Mouse (Mus musculus): ENCODE data around the gene Mgat5.

Gene Mgat5

GRCm38 (mm10) chr1:127338833-127339487, 134.1 kb downstream of the Mgat5 start:
- DNase-seq (ENCODE audit: low spot score), result no peak

DNA sequence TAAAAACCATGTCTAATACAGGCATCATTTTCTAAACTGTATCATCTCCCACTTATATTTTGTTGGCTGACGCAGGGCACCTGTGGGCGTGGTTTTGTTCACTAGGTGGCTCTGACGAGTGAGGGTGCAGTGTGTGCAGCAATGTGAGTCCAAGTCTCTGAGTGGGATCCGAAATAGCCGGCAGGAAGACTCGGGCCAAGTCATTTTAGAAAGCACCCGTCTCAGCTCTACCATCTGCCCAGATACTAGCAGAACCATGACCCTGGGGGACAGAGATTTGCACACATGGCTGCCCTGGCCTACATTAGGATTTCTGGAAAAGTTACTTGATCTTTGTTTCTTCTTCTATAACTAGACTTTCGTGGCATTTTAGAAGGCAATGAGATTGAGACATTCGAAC, 135.5 kb downstream of the Mgat5 start:
- no peak for DNase-seq (ENCODE audit: low spot score)

DNA sequence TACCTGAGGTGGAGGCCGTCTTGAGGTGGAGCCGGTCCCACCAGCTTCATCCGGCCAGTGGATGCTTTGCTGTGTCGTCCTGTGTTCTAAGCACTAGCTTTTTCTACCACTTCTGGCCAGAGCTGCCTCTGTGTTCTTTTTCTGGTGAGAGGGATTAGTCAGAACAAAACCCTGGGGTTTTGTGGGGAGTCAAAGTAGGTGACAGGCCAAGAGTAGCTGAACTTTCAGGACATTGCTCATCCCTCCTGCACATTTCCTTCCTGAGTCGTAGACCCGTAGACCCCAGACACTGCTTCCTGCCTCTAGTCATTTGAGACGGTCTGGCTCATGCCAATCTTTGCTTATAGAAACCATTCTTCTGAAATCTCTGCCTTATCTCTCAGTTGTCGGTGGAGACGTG, 140.1 kb downstream of the Mgat5 start:
- no peak for DNase-seq (ENCODE audit: low spot score)

GRCm38 (mm10) chr1:127346596-127347139, 141.9 kb downstream of the Mgat5 start:
- no peak for DNase-seq (ENCODE audit: low spot score)

GRCm38 (mm10) chr1:127347878-127348620, 143.2 kb downstream of the Mgat5 start:
- DNase-seq (ENCODE audit: low spot score), result no peak

- no peak for DNase-seq (ENCODE audit: low spot score)
Measured at GRCm38 (mm10) chr1:127348642-127349341, 144.0 kb downstream of the Mgat5 start.

DNA sequence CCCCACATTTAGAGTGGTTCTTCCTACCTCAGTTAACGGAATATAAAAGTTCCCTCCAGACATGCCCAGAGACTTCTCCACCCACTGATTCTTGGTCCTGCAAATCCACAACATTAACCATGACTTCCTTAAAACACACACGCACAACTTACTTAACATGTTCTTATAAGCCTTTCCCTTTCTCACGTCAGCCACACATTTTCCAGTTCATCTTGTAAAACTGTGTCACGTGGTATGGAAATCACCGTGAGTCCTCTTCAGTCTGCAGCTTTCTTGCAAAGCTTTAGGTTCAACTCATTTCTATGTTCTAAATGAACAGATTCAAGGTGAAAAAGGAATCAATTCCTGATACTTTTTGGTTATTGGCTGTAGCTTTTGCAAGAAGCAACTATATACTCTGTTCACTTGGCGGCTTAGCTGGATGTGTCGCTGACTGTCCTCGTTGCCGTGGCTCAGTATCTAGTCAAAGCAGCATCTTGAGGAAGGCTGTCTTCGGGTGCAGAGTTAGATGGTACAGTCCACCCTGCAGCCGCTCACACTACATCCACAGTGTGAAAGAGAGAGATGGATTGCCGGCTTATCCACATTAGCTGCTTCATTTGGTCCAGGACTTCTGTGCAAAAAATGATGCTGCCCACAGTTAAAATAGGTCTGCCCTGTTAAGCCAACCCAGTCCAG, 146.7 kb downstream of the Mgat5 start:
- DNase-seq (ENCODE audit: low spot score), result no peak

DNA sequence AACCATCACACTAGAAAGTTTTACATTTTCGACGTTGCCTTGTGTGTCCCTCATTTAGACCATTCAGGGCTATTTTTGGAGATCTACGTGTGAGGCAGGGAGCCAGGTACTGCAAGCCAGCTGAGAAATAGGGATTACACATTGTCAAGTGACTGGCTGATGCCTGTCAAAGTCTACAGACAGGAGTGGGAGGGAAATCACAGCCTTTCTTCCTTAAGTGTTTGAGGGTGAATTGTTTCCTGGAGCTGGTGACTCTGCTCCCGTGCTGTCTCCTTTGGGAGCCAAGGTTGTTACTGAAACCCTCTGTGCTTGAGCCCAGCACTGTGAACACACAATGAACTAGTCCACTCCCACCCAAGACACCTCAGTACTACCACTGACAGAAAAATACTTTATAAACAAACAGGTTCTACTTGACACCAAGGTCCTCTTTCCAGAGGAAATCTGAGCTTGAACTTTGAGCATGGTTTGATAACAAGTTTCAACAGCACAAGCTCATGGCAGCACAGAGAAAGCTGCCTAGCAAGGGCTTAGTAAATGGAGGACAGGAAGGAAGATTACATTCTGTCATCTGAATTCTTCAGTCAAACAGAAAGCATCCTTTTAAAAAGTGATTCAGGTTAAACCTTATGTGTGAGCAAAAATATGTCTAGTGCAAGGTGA, 147.4 kb downstream of the Mgat5 start:
- no peak for DNase-seq (ENCODE audit: low spot score)

GRCm38 (mm10) chr1:127353408-127353807, 148.6 kb downstream of the Mgat5 start:
- no peak for DNase-seq (ENCODE audit: low spot score)

- no peak for DNase-seq (ENCODE audit: low spot score)
Measured at GRCm38 (mm10) chr1:127354152-127354551, 149.3 kb downstream of the Mgat5 start.

DNA sequence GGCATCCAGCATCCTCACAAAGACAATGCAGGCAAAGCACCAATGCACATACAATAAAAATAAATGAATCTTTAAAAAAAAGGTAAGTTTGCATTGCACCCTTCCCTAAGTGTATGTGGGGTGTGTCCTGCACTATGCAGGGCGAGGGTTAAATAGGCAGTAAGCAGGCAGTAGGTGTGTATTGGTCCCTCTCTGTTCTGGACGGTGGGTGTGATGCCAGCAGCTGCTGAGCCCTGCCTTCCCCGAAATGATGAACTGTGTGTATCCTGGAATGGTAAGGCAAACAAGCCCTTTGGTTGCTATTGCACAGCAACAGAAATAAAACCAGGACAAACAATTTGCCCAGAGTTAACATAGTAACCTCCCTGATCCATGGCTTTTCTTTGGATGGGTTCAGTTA, 150.2 kb downstream of the Mgat5 start:
- no peak for DNase-seq (ENCODE audit: low spot score)

DNA sequence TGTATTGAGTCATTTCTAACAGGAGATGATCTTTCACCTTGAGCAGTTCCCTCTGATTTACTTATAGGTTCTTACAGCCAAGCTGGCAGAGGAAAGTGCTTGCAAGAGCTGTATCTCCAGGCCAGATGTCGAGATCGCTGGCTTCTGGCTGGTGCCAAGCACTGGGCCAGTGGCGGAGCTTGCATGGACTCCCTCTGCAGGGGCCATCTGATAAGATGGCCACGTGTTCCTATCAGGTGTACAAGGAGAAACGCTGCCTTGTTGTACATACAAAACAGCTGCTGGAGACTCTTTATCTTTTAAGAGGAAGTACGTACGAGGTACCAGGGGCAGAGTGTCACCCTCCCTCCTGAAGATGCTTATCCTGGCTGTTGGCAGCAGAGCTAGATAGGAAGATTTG, 158.8 kb downstream of the Mgat5 start:
- no peak for DNase-seq (ENCODE audit: low spot score)

- DNase-seq (ENCODE audit: low spot score), result no peak
Measured at GRCm38 (mm10) chr1:127365706-127366105, 160.9 kb downstream of the Mgat5 start.

DNA sequence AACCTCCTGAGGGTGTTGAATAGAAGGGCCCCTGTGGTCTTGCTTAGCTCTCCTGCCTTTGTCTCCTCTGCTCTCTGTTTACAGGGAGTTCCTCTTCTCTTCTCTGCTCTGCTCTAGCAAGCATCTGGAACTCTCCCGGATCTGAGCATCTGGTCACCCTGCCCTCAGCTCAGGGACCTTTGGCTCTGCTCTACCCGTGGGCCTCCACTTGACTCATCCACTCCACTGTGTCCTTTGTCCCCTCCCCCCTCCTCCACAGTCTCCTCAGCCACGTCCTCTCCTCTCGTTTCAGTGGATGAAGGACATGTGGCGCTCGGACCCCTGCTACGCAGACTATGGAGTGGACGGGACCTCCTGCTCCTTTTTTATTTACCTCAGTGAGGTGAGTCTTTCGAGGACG, 161.3 kb downstream of the Mgat5 start:
- DNase-seq (ENCODE audit: low spot score), result no peak

GRCm38 (mm10) chr1:127368513-127368912, 163.7 kb downstream of the Mgat5 start:
- DNase-seq (ENCODE audit: low spot score), result no peak

GRCm38 (mm10) chr1:127369538-127369937, 164.7 kb downstream of the Mgat5 start:
- no peak for DNase-seq (ENCODE audit: low spot score)

DNA sequence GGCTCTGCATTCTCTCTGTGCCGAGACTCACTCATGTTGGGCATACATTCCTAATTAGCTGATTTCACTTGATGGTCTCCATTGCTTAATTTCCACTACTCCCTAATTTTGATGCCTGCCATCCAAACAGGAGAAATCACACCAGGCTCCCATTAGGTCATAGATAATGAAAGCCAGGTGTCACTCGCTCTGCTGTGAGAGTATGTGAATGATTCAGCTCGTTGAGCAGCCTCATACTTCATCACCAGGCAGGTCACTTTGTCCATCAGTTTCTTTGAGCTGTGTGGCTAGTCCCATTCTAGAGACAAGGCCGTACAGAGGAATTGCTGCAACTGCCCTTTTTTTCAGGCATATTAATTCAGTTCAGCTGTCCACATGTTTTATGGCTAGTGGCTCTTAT, 167.3 kb downstream of the Mgat5 start:
- no peak for DNase-seq (ENCODE audit: low spot score)

DNA sequence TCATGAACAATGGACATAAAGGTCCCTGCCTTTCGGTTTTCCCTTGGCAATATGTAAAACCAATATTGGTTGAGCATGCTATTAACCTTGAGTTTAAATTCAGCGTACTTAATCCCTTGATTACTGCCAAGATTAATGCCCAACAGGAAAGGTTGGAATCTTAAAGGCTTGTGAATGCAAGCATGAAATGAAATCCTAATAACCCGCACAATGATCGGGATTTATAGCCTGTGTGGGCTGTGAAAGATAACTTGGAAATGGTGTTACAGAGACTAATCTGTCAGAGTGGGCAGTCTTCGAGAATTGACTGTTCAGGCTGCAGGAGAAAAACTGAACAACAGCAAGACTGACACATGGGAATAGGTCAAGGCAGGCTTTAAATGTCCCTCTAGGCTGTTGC, 168.7 kb downstream of the Mgat5 start:
- no peak for DNase-seq (ENCODE audit: low spot score)

DNA sequence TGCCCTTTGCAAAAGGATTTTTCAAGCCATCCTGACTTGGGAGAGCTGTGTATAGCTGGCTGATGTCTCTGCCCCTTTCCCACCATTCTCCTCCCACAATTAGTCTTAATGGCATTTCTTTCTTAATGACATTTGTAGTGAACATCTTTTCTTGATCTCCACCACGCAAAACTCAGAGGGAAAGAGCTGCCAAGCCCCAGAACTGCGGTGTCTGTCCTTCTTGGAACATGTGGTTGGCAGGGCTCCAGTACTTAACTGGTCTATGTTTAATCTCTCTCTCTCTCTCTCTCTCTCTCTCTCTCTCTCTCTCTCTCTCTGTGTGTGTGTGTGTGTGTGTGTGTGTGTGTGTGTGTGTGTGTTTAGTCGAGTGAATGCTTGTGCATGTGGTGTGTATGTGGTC, 169.3 kb downstream of the Mgat5 start:
- no peak for DNase-seq (ENCODE audit: low spot score)

DNA sequence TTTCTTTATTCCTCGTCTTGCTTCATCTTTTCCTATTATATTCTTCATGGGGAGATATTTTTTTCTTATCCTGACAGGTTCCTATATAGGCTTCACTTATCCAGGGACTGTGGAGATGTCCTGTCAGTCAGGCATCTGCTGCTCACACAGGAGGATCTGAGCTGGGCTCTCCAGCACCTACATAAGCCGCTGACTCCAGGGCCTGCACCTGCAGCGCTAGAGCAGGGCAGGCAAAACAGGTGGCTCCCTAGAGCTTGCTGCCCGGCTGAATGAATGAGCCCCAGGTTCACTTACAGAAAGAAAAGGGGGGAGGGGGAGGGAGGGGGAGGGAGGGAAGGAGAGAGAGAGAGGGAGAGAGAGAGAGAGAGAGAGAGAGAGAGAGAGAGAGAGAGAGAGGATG, 175.3 kb downstream of the Mgat5 start:
- no peak for DNase-seq (ENCODE audit: low spot score)

DNA sequence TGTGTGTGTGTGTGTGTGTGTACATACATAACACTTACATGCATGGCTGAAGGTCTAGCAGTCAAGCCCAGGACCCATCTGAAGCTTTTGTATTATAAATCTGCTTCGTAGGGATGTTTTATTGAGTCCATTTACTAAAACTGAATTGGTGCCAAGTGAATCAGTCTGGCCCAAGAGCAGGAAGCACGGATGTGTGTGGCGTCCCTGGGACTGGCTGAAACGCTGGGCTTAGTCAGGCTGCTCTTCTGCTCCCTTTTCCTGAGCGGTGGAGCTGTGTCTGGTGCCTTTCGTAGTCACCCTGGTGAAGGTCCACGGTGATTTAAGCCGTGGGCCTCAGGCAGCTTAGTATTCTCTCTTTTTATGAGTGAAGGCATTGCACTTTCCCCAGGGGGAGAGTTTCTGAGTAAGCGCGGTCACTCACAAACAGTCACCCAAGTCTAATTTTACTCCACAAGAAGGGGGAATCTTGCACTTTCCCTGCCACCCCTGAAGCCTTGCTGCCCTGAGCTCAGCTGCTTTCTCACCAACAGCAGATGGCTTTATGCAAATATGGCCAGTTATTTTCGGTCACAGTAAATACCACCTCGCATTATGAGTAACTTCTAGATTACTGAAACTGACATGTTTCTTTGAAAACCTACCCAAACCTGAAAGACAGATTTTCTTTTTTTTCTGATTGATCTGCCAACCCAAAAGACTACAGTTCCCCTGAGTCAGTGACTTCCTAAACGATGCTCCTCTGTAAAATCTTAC, 176.1 kb downstream of the Mgat5 start:
- no peak for DNase-seq (ENCODE audit: low spot score)

All from layer of hippocampus, adult 9-10 months (tissue).